Mouse (Mus musculus) midbrain, postnatal 0 days (tissue): ENCODE results near the gene Ddc. TPM values are rescaled to one million over a fixed set of nuclear protein-coding genes. Genes with fewer than 3 reads are reported as not detected.

Source experiments
- ATAC-seq: fragments of 200-750 bp; cut with Nextera tagmentation; 2 replicates; pipeline ENCODE4 v1.8.0; 2017; ENCODE audit warnings: moderate number of reproducible peaks, mild to moderate bottlenecking, moderate TSS enrichment, moderate library complexity; ENCODE audit not compliant: low FRiP score
- DNase-seq: peaks from one replicate; pipeline ENCODE4 v3.0.0-alpha.2; 2015; ENCODE audit warnings: low spot score
- H3K27ac ChIP-seq: fragments of 300-500 bp; sonication (generic); 2 replicates; pipeline ENCODE4 v1.5.1; 2014; ENCODE audit warnings: low read depth, mild to moderate bottlenecking, low read length, mixed read lengths
- H3K27me3 ChIP-seq: fragments of 300-500 bp; sonication (generic); 2 replicates; pipeline ENCODE4 v1.6.1; 2014; ENCODE audit warnings: low read length, control low read depth, mixed read lengths; ENCODE audit not compliant: insufficient read depth
- H3K36me3 ChIP-seq: fragments of 300-500 bp; sonication (generic); 2 replicates; pipeline ENCODE4 v1.6.1; 2014; ENCODE audit warnings: low read length, control low read depth, mixed read lengths; ENCODE audit not compliant: insufficient read depth
- H3K4me1 ChIP-seq: fragments of 300-500 bp; sonication (generic); 2 replicates; pipeline ENCODE4 v1.6.1; 2014; ENCODE audit warnings: mild to moderate bottlenecking, control low read depth, antibody characterized with exemption, low read length, mixed read lengths; ENCODE audit not compliant: insufficient read depth
- H3K4me2 ChIP-seq: fragments of 300-500 bp; sonication (generic); 2 replicates; pipeline ENCODE4 v1.6.1; 2014; ENCODE audit warnings: low read depth, mild to moderate bottlenecking, low read length, mixed read lengths; ENCODE audit not compliant: poor library complexity, severe bottlenecking
- H3K4me3 ChIP-seq: fragments of 300-500 bp; sonication (generic); 2 replicates; pipeline ENCODE4 v1.5.1; 2014; ENCODE audit warnings: low read depth, mild to moderate bottlenecking, low read length, moderate library complexity
- H3K9ac ChIP-seq: fragments of 300-500 bp; sonication (generic); replicated peaks from 2 replicates; pipeline ENCODE4 v1.6.1; 2014; ENCODE audit warnings: mild to moderate bottlenecking, low read length, moderate library complexity, mixed read lengths; ENCODE audit not compliant: poor library complexity, severe bottlenecking
- H3K9me3 ChIP-seq: fragments of 300-500 bp; sonication (generic); 2 replicates; pipeline ENCODE4 v1.6.1; 2016; ENCODE audit warnings: low read length, control low read depth
- CTCF ChIP-seq: IDR thresholded peaks from 2 replicates; pipeline ENCODE4 v1.5.1; 2016; ENCODE audit warnings: antibody characterized with exemption, mild to moderate bottlenecking
- WGBS: fragments of 180-500 bp; shearing (Covaris S2); extraction: QIAGEN DNeasy Blood & Tissue Kit; methylation state at CpG from one replicate; pipeline ENCODE4 v1.1.7; 2014; 5-methylcytosine and 5-hydroxymethylcytosine counted together
- polyA plus RNA-seq: library from polyadenylated mRNA; unstranded; fragments of >200 nt; fragmentation: Nextera tagmentation; extraction: Ambion mirVana; gene quantifications from 2 replicates; pipeline ENCODE4 v1.2.1, GENCODE M21; 2015
- total RNA-seq: library from RNA; depleted of rRNA; stranded (reverse); fragments of >200 nt; gene quantifications from 2 replicates; pipeline ENCODE4 v1.2.3, GENCODE M21; 2014

Gene Ddc
- total and polyA plus RNA-seq, 2 experiments from 2014 or later = 23.0 to 27.4 TPM

- TF ChIP-seq CTCF = peak; percentile 45
Measured at GRCm38 (mm10) chr11:11808820-11809403, 89.0 kb downstream of the Ddc start, which contains the start of gene Fignl1. TSS of gene Fignl1 (minus strand) at chr11:11808962.

GRCm38 (mm10) chr11:11808035-11808819 is 89.7 kb downstream of the Ddc start:
- TF ChIP-seq CTCF = no peak
- WGBS = 8% methylated on average over 25 of the region's 25 CpGs

More at GRCm38 (mm10) chr11:11808820-11809403, 89.0 kb downstream of the Ddc start, which contains the start of gene Fignl1:
- H3K9ac ChIP-seq = peak within 1 kb of the TSS; percentile 79
- no peaks in the 10 kb centered on the region for H3K9me3 ChIP-seq
- peak within 1 kb of the TSS; percentile 93 for H3K27ac ChIP-seq
- H3K27me3 ChIP-seq = no peaks in the 10 kb centered on the region
- H3K4me1 ChIP-seq = no peaks in the 10 kb centered on the region
- H3K4me2 ChIP-seq = peak within 1 kb of the TSS; percentile 73
- ATAC-seq = peak; percentile 94
- under 1% methylated on average over 53 of the region's 53 CpGs for WGBS
- DNase-seq = peak; percentile 97
- peak within 1 kb of the TSS; percentile 67 for H3K4me3 ChIP-seq
- no peaks in the 10 kb centered on the region for H3K36me3 ChIP-seq

GRCm38 (mm10) chr11:11805951-11806350 is 92.0 kb downstream of the Ddc start:
- no peak for TF ChIP-seq CTCF
- DNase-seq (no peak), ATAC-seq (no peak)
- no peaks in the 10 kb centered on the region for H3K36me3 ChIP-seq
- no peaks in the 10 kb centered on the region for H3K9me3 ChIP-seq
- H3K4me2 ChIP-seq = no peak overlapping the region
- H3K9ac ChIP-seq = no peak overlapping the region
- WGBS = 95% methylated on average over 4 of the region's 4 CpGs
- no peak overlapping the region for H3K27ac ChIP-seq
- no peaks in the 10 kb centered on the region for H3K4me1 ChIP-seq
- H3K4me3 ChIP-seq = no peak overlapping the region
- no peaks in the 10 kb centered on the region for H3K27me3 ChIP-seq

More at GRCm38 (mm10) chr11:11808035-11808819, 89.7 kb downstream of the Ddc start:
- Histone ChIP-seq H3K9ac (peak overlapping the region; percentile 48), H3K4me2 (peak overlapping the region; percentile 73), H3K9me3 (no peaks in the 10 kb centered on the region), H3K36me3 (no peaks in the 10 kb centered on the region), H3K4me3 (peak overlapping the region; percentile 67), H3K27ac (no peak overlapping the region), H3K27me3 (no peaks in the 10 kb centered on the region), H3K4me1 (no peaks in the 10 kb centered on the region)
- no peak for ATAC-seq
- no peak for DNase-seq

- Histone ChIP-seq H3K4me3 (no peak overlapping the region), H3K27ac (no peak overlapping the region), H3K27me3 (no peaks in the 10 kb centered on the region), H3K4me2 (no peak overlapping the region), H3K36me3 (no peaks in the 10 kb centered on the region), H3K4me1 (no peaks in the 10 kb centered on the region), H3K9ac (no peak overlapping the region), H3K9me3 (no peaks in the 10 kb centered on the region)
- TF ChIP-seq CTCF = no peak
- DNase-seq (no peak), ATAC-seq (no peak)
- WGBS = 85% methylated on average over 5 of the region's 5 CpGs
Measured at GRCm38 (mm10) chr11:11804421-11804820, 93.5 kb downstream of the Ddc start.

- ATAC-seq = no peak
Measured at GRCm38 (mm10) chr11:11801067-11801466, 96.9 kb downstream of the Ddc start.

GRCm38 (mm10) chr11:11800304-11800703 is 97.6 kb downstream of the Ddc start:
- no peak overlapping the region for H3K9ac ChIP-seq
- no peak overlapping the region for H3K4me2 ChIP-seq
- no peaks in the 10 kb centered on the region for H3K27me3 ChIP-seq
- DNase-seq (no peak), ATAC-seq (no peak)
- 95% methylated on average over 3 of the region's 3 CpGs for WGBS
- TF ChIP-seq CTCF = no peak
- no peaks in the 10 kb centered on the region for H3K4me1 ChIP-seq
- no peaks in the 10 kb centered on the region for H3K36me3 ChIP-seq
- H3K9me3 ChIP-seq = no peaks in the 10 kb centered on the region
- H3K4me3 ChIP-seq = no peak overlapping the region
- no peak overlapping the region for H3K27ac ChIP-seq

More at GRCm38 (mm10) chr11:11801067-11801466, 96.9 kb downstream of the Ddc start:
- Histone ChIP-seq H3K36me3 (no peaks in the 10 kb centered on the region), H3K4me3 (no peak overlapping the region), H3K27me3 (no peaks in the 10 kb centered on the region), H3K4me2 (no peak overlapping the region), H3K9me3 (no peaks in the 10 kb centered on the region), H3K27ac (no peak overlapping the region), H3K4me1 (no peaks in the 10 kb centered on the region), H3K9ac (no peak overlapping the region)
- no peak for DNase-seq
- WGBS = 96% methylated on average over 9 of the region's 9 CpGs
- no peak for TF ChIP-seq CTCF
